Mouse (Mus musculus) midbrain, embryonic 11.5 days (tissue): ENCODE data around the gene Mcam. TPM values are rescaled to one million over a fixed set of nuclear protein-coding genes. Genes with fewer than 3 reads are reported as not detected.
A peak's percentile ranks its signal among the peaks of the same experiment; 100 is the strongest.

Experiments
- ATAC-seq: fragments of 200-750 bp; cut with Nextera tagmentation; 2 replicates; pipeline ENCODE4 v1.8.0; 2017; ENCODE audit warnings: moderate TSS enrichment, moderate library complexity; ENCODE audit not compliant: low FRiP score
- DNase-seq: peaks from one replicate; pipeline ENCODE4 v3.0.0; 2015; ENCODE audit warnings: low spot score; ENCODE audit errors: missing footprints
- H3K27ac ChIP-seq: fragments of 300-500 bp; sonication (generic); 2 replicates; pipeline ENCODE4 v1.5.1; 2014; ENCODE audit warnings: low read depth, low read length
- H3K27me3 ChIP-seq: fragments of 300-500 bp; sonication (generic); 2 replicates; pipeline ENCODE4 v1.6.1; 2014; ENCODE audit warnings: mild to moderate bottlenecking, low read length, moderate library complexity, mixed read lengths; ENCODE audit not compliant: control insufficient read depth, insufficient read depth
- H3K36me3 ChIP-seq: fragments of 300-500 bp; sonication (generic); 2 replicates; pipeline ENCODE4 v1.6.1; 2014; ENCODE audit warnings: mild to moderate bottlenecking, low read length, moderate library complexity, mixed read lengths; ENCODE audit not compliant: control insufficient read depth, insufficient read depth
- H3K4me1 ChIP-seq: fragments of 300-500 bp; sonication (generic); 2 replicates; pipeline ENCODE4 v1.6.1; 2014; ENCODE audit warnings: low read length; ENCODE audit not compliant: control insufficient read depth, insufficient read depth
- H3K4me2 ChIP-seq: fragments of 300-500 bp; sonication (generic); 2 replicates; pipeline ENCODE4 v1.6.1; 2014; ENCODE audit warnings: mild to moderate bottlenecking, moderate library complexity
- H3K4me3 ChIP-seq: fragments of 300-500 bp; sonication (generic); 2 replicates; pipeline ENCODE4 v1.5.1; 2014; ENCODE audit warnings: low read depth, low read length
- H3K9ac ChIP-seq: fragments of 300-500 bp; sonication (generic); 2 replicates; pipeline ENCODE4 v1.6.1; 2014; ENCODE audit warnings: low read length
- H3K9me3 ChIP-seq: fragments of 300-500 bp; sonication (generic); 2 replicates; pipeline ENCODE4 v1.6.1; 2016; ENCODE audit warnings: low read length; ENCODE audit not compliant: control insufficient read depth
- WGBS: fragments of 180-500 bp; shearing (Covaris S2); extraction: QIAGEN DNeasy Blood & Tissue Kit; methylation state at CpG from one replicate; pipeline ENCODE4 v1.1.7; 2014; 5-methylcytosine and 5-hydroxymethylcytosine counted together
- polyA plus RNA-seq: library from polyadenylated mRNA; unstranded; fragments of >200 nt; fragmentation: Nextera tagmentation; extraction: Ambion mirVana; gene quantifications from 2 replicates; pipeline ENCODE4 v1.2.1, GENCODE M21; 2014

Mcam gene
- polyA plus RNA-seq, 1 experiment from 2014 or later, result 14.5 TPM

- no peaks in the 10 kb centered on the region; the same call in 1 of the 2 replicates for H3K36me3 ChIP-seq
- H3K9ac ChIP-seq, result no peak overlapping the region
- no peaks in the 10 kb centered on the region for H3K9me3 ChIP-seq
- WGBS, result 33% methylated on average over 24 of the region's 24 CpGs
- H3K4me2 ChIP-seq, result peak overlapping the region; percentile 29
- no peak overlapping the region for H3K4me3 ChIP-seq
- peaks cover 15% of the 10 kb centered on the region for H3K4me1 ChIP-seq
- ATAC-seq, result peak; percentile 73
- peak; percentile 94 for DNase-seq
- no peaks in the 10 kb centered on the region for H3K27me3 ChIP-seq
- H3K27ac ChIP-seq, result no peak overlapping the region
Measured at GRCm38 (mm10) chr9:44093612-44094503, 40.4 kb upstream of the Mcam start.

GRCm38 (mm10) chr9:44094737-44095136 lies 39.5 kb upstream of the Mcam start:
- no peak for DNase-seq
- no peak for ATAC-seq

GRCm38 (mm10) chr9:44095781-44096180 lies 38.5 kb upstream of the Mcam start:
- Histone ChIP-seq H3K4me1 (peaks cover 15% of the 10 kb centered on the region), H3K4me3 (no peak overlapping the region), H3K9ac (no peak overlapping the region), H3K9me3 (no peaks in the 10 kb centered on the region), H3K4me2 (no peak overlapping the region), H3K36me3 (no peaks in the 10 kb centered on the region; the same call in 1 of the 2 replicates), H3K27ac (no peak overlapping the region), H3K27me3 (no peaks in the 10 kb centered on the region)
- no peak for ATAC-seq
- 91% methylated on average over 9 of the region's 9 CpGs for WGBS
- no peak for DNase-seq

More at GRCm38 (mm10) chr9:44094737-44095136, 39.5 kb upstream of the Mcam start:
- Histone ChIP-seq H3K4me3 (no peak overlapping the region), H3K9me3 (no peaks in the 10 kb centered on the region), H3K4me1 (peaks cover 15% of the 10 kb centered on the region), H3K4me2 (no peak overlapping the region), H3K9ac (no peak overlapping the region), H3K36me3 (no peaks in the 10 kb centered on the region; the same call in 1 of the 2 replicates), H3K27ac (no peak overlapping the region), H3K27me3 (no peaks in the 10 kb centered on the region)
- WGBS, result 71% methylated on average over 3 of the region's 3 CpGs

- H3K4me2 ChIP-seq, result no peak overlapping the region
- no peak overlapping the region for H3K27ac ChIP-seq
- 0 out of 2 replicates have a peak overlapping the region, but pooled peaks have one; percentile 16 for H3K9ac ChIP-seq
- peaks cover 16% of the 10 kb centered on the region for H3K4me1 ChIP-seq
- no peaks in the 10 kb centered on the region for H3K27me3 ChIP-seq
- H3K4me3 ChIP-seq, result no peak overlapping the region
- peak; percentile 66 for ATAC-seq
- H3K36me3 ChIP-seq, result no peaks in the 10 kb centered on the region; the same call in 1 of the 2 replicates
- H3K9me3 ChIP-seq, result no peaks in the 10 kb centered on the region
- no peak for DNase-seq
- WGBS, result 11% methylated on average over 9 of the region's 9 CpGs
Measured at GRCm38 (mm10) chr9:44096536-44096935, 37.7 kb upstream of the Mcam start.

GRCm38 (mm10) chr9:44101490-44101889 lies 32.8 kb upstream of the Mcam start, which contains the start of gene Mfrp:
Gene Mfrp, plus strand, starts transcription at chr9:44101729.
- 33% methylated on average over 9 of the region's 9 CpGs for WGBS
- peaks cover 15% of the 10 kb centered on the region for H3K4me1 ChIP-seq
- H3K27me3 ChIP-seq, result no peaks in the 10 kb centered on the region
- H3K9me3 ChIP-seq, result no peaks in the 10 kb centered on the region
- no peak for DNase-seq
- H3K27ac ChIP-seq, result no peak within 1 kb of the TSS
- no peak within 1 kb of the TSS for H3K4me3 ChIP-seq
- no peak for ATAC-seq
- no peak within 1 kb of the TSS for H3K9ac ChIP-seq
- no peak within 1 kb of the TSS for H3K4me2 ChIP-seq
- H3K36me3 ChIP-seq, result peaks cover 5% of the 10 kb centered on the region; the same call in 1 of the 2 replicates

GRCm38 (mm10) chr9:44104881-44105280 lies 29.4 kb upstream of the Mcam start:
- H3K27ac ChIP-seq, result no peak overlapping the region
- WGBS, result 89% methylated on average over 7 of the region's 7 CpGs
- H3K27me3 ChIP-seq, result no peaks in the 10 kb centered on the region
- H3K36me3 ChIP-seq, result peaks cover 5% of the 10 kb centered on the region; the same call in 1 of the 2 replicates
- no peak overlapping the region for H3K4me3 ChIP-seq
- ATAC-seq (no peak), DNase-seq (no peak)
- H3K4me1 ChIP-seq, result peaks cover 39% of the 10 kb centered on the region
- H3K9ac ChIP-seq, result no peak overlapping the region
- no peak overlapping the region for H3K4me2 ChIP-seq
- no peaks in the 10 kb centered on the region for H3K9me3 ChIP-seq

- Histone ChIP-seq H3K9me3 (no peaks in the 10 kb centered on the region), H3K4me1 (peaks cover 46% of the 10 kb centered on the region), H3K9ac (no peak overlapping the region), H3K4me3 (no peak overlapping the region), H3K4me2 (no peak overlapping the region), H3K27ac (no peak overlapping the region), H3K27me3 (no peaks in the 10 kb centered on the region), H3K36me3 (peaks cover 5% of the 10 kb centered on the region; the same call in 1 of the 2 replicates)
- DNase-seq, result no peak
- ATAC-seq, result no peak
- WGBS, result 85% methylated on average over 10 of the region's 10 CpGs
Measured at GRCm38 (mm10) chr9:44105781-44106180, 28.5 kb upstream of the Mcam start.

- H3K36me3 ChIP-seq, result peaks cover 5% of the 10 kb centered on the region; the same call in 1 of the 2 replicates
- H3K4me2 ChIP-seq, result no peak overlapping the region
- ATAC-seq, result no peak
- H3K4me3 ChIP-seq, result no peak overlapping the region
- H3K9ac ChIP-seq, result no peak overlapping the region
- 97% methylated on average over 7 of the region's 7 CpGs for WGBS
- no peak overlapping the region for H3K27ac ChIP-seq
- H3K27me3 ChIP-seq, result no peaks in the 10 kb centered on the region
- H3K4me1 ChIP-seq, result peaks cover 46% of the 10 kb centered on the region
- no peak for DNase-seq
- H3K9me3 ChIP-seq, result no peaks in the 10 kb centered on the region
Measured at GRCm38 (mm10) chr9:44106182-44106581, 28.1 kb upstream of the Mcam start.

GRCm38 (mm10) chr9:44106596-44106995 lies 27.7 kb upstream of the Mcam start:
- ATAC-seq (no peak), DNase-seq (no peak)
- H3K27me3 ChIP-seq, result no peaks in the 10 kb centered on the region
- H3K9me3 ChIP-seq, result no peaks in the 10 kb centered on the region
- 58% methylated on average over 4 of the region's 4 CpGs for WGBS
- peak overlapping the region; percentile 11; the same call in 1 of the 2 replicates for H3K4me2 ChIP-seq
- H3K4me1 ChIP-seq, result peaks cover 45% of the 10 kb centered on the region
- no peak overlapping the region for H3K4me3 ChIP-seq
- no peak overlapping the region for H3K9ac ChIP-seq
- peaks cover 5% of the 10 kb centered on the region; the same call in 1 of the 2 replicates for H3K36me3 ChIP-seq
- H3K27ac ChIP-seq, result no peak overlapping the region
